Comparison of ENCODE assay signal across 8 mouse cellular contexts in genomic region chr8:73353794-73354179, GRCm38 (mm10). TPM values are rescaled to one million over a fixed set of nuclear protein-coding genes. Genes with fewer than 3 reads are reported as not detected.
A peak's percentile ranks its signal among the peaks of the same experiment; 100 is the strongest.
DNase-seq lines count a peak whose midpoint lies in the region; ATAC-seq and TF ChIP-seq lines count a peak whose summit lies in the region.

No protein-coding gene starts in this region.

- no peak for DNase-seq in heart, embryonic 10.5 days (ENCODE audit: low spot score)
- DNase-seq in heart, postnatal 36 days = no peak
- DNase-seq in heart, postnatal 0 days (ENCODE audit: low spot score) = no peak
- DNase-seq in frontal cortex, postnatal 14 days (ENCODE audit: low spot score in 2 of 2) = no peak
- no peak for DNase-seq in right cerebral cortex, postnatal 14 days

- H3K36me3 ChIP-seq in heart, embryonic 10.5 days = no peaks in the 10 kb centered on the region
- H3K36me3 ChIP-seq in ES-Bruce4 (ENCODE audit: control insufficient read depth, insufficient read depth, low read length, poor library complexity, severe bottlenecking) = no peaks in the 10 kb centered on the region
- no peaks in the 10 kb centered on the region for H3K36me3 ChIP-seq in heart, postnatal 0 days (replicated peaks; ENCODE audit: control insufficient read depth, insufficient read depth, low read length)
- H3K36me3 ChIP-seq in liver, embryonic 16.5 days (ENCODE audit: control insufficient read depth, insufficient read depth) = no peaks in the 10 kb centered on the region

- H3K9ac ChIP-seq in ES-Bruce4 (ENCODE audit: low read depth, poor library complexity, severe bottlenecking) = peak overlapping the region; percentile 62
- peak overlapping the region; percentile 27 for H3K9ac ChIP-seq in heart, postnatal 0 days (replicated peaks; ENCODE audit: low read depth, low read length)
- H3K9ac ChIP-seq in liver, embryonic 16.5 days (ENCODE audit: low read depth, low read length) = no peak overlapping the region; the same call in 1 of the 2 replicates

- H3K27ac ChIP-seq in heart, embryonic 10.5 days = peak overlapping the region; percentile 96
- no peak overlapping the region for H3K27ac ChIP-seq in ES-Bruce4 (ENCODE audit: insufficient read depth, low read length)
- peak overlapping the region; percentile 62 for H3K27ac ChIP-seq in heart, postnatal 0 days (ENCODE audit: low read depth)
- no peak overlapping the region for H3K27ac ChIP-seq in liver, embryonic 16.5 days (ENCODE audit: low read length)

- intact Hi-C loops in heart, postnatal 36 days (cut with DNase I) = loop anchor here (2.0 to 10.0 kb wide), 3 partner anchors 121 to 629 kb away; partner anchors contain the start of gene Sin3b

- no peak for TF ChIP-seq EP300 in ES-Bruce4 (IDR thresholded peaks at IDR 0.05; ENCODE audit: insufficient read depth, low read depth, low read length)
- TF ChIP-seq EP300 in heart, postnatal 0 days (IDR thresholded peaks at IDR 0.05; ENCODE audit: low read depth) = no peak

- TF ChIP-seq CTCF in ES-Bruce4 (IDR thresholded peaks at IDR 0.05; ENCODE audit: low read depth, low read length) = no peak
- no peak for TF ChIP-seq CTCF in heart, postnatal 0 days (IDR thresholded peaks at IDR 0.05; ENCODE audit: low read depth)

- no peak for TF ChIP-seq POLR2A in ES-Bruce4 (IDR thresholded peaks at IDR 0.05; ENCODE audit: insufficient read depth, low read length)

- H3K4me3 ChIP-seq in heart, embryonic 10.5 days = peak overlapping the region; percentile 93
- peak overlapping the region; percentile 57 for H3K4me3 ChIP-seq in ES-Bruce4 (ENCODE audit: low read depth, low read length)
- peak overlapping the region; percentile 93 for H3K4me3 ChIP-seq in heart, postnatal 0 days (ENCODE audit: low read depth, low read length)
- H3K4me3 ChIP-seq in liver, embryonic 16.5 days (ENCODE audit: low read depth, low read length) = peak overlapping the region; percentile 69

- H3K27me3 ChIP-seq in heart, embryonic 10.5 days (ENCODE audit: insufficient read depth, poor library complexity, severe bottlenecking) = no peaks in the 10 kb centered on the region
- no peaks in the 10 kb centered on the region for H3K27me3 ChIP-seq in ES-Bruce4 (ENCODE audit: control insufficient read depth, insufficient read depth, low read length, poor library complexity, severe bottlenecking)
- H3K27me3 ChIP-seq in heart, postnatal 0 days (ENCODE audit: control insufficient read depth, insufficient read depth, low read length) = no peaks in the 10 kb centered on the region
- H3K27me3 ChIP-seq in liver, embryonic 16.5 days (ENCODE audit: control insufficient read depth, insufficient read depth, low read depth, low read length) = peaks cover 29% of the 10 kb centered on the region

- no peaks in the 10 kb centered on the region for H3K9me3 ChIP-seq in heart, embryonic 10.5 days
- H3K9me3 ChIP-seq in ES-Bruce4 (replicated peaks; ENCODE audit: control insufficient read depth, insufficient read depth, low read length, poor library complexity, severe bottlenecking) = no peaks in the 10 kb centered on the region
- no peaks in the 10 kb centered on the region for H3K9me3 ChIP-seq in heart, postnatal 0 days (replicated peaks; ENCODE audit: control insufficient read depth, low read length)
- H3K9me3 ChIP-seq in liver, embryonic 16.5 days (replicated peaks; ENCODE audit: control insufficient read depth, low read length) = no peaks in the 10 kb centered on the region

- H3K4me1 ChIP-seq in heart, embryonic 10.5 days = peaks cover 11% of the 10 kb centered on the region
- H3K4me1 ChIP-seq in ES-Bruce4 (ENCODE audit: control insufficient read depth, insufficient read depth, low read length) = no peaks in the 10 kb centered on the region
- peaks cover 23% of the 10 kb centered on the region for H3K4me1 ChIP-seq in heart, postnatal 0 days (ENCODE audit: control insufficient read depth, insufficient read depth)
- H3K4me1 ChIP-seq in liver, embryonic 16.5 days (ENCODE audit: control insufficient read depth, low read depth, low read length) = no peaks in the 10 kb centered on the region; the same call in 1 of the 2 replicates

- under 1% methylated on average over 16 of the region's 16 CpGs for WGBS in heart, embryonic 10.5 days
- 0% methylated on average over 16 of the region's 16 CpGs for WGBS in heart, postnatal 0 days
- 0% methylated on average over 16 of the region's 16 CpGs for WGBS in liver, embryonic 16.5 days (ENCODE audit: insufficient replicate concordance)

- ATAC-seq in heart, postnatal 0 days (ENCODE audit: insufficient read depth, low read depth) = peak; percentile 27
- ATAC-seq in liver, embryonic 16.5 days (ENCODE audit: low read depth) = peak; percentile 5; the same call in 1 of the 2 replicates
- ATAC-seq in erythroid progenitor cell, adult 5-6 weeks (replicated peaks; ENCODE audit: low FRiP score, poor library complexity, severe bottlenecking) = no peak

- peak overlapping the region; percentile 91 for H3K4me2 ChIP-seq in heart, postnatal 0 days (ENCODE audit: low read depth, low read length)
- peak overlapping the region; percentile 72 for H3K4me2 ChIP-seq in liver, embryonic 16.5 days (ENCODE audit: low read depth, low read length)

RNA-seq across cellular contexts. Expression of gene Large1, which starts 0.4 kb away (rescaled TPM):
- 6.1 and 7.5 TPM in 2 replicates for polyA plus RNA-seq in heart, embryonic 10.5 days (2016; fragmentation: Nextera tagmentation; extraction: Ambion mirVana)
- total RNA-seq in heart, postnatal 36 days (2021) = 10 to 100 TPM; 36.9 to 37.8 TPM
- 20.2 and 21.5 TPM in 2 replicates for polyA plus RNA-seq in ES-Bruce4 (2011; ENCODE audit: insufficient read depth, insufficient read length, low read depth, missing spikeins)
- total RNA-seq in heart, postnatal 0 days (2014; rRNA removed; ENCODE audit: low replicate concordance) = 39.4 and 41.0 TPM in 2 replicates
- polyA plus RNA-seq in heart, postnatal 0 days (2015; fragmentation: Nextera tagmentation; extraction: Ambion mirVana) = 5.9 and 6.0 TPM in 2 replicates
- polyA plus RNA-seq in liver, embryonic 16.5 days (2015; fragmentation: Nextera tagmentation; extraction: Ambion mirVana) = 0.67 and 1.1 TPM in 2 replicates
- 1.1 and 1.7 TPM in 2 replicates for total RNA-seq in erythroid progenitor cell, adult 5-6 weeks (2015; ENCODE audit: low replicate concordance)
- total RNA-seq in erythroid progenitor cell, adult 5-6 weeks (2017; ENCODE audit: low replicate concordance) = 0.39 TPM in 1 of 2 replicates, not detected in the other

Comparison
In these comparisons a context has a peak if more than half of its experiments do, and no peak if none do; other contexts are left out.
1. H3K27ac ChIP-seq: peak in heart, embryonic 10.5 days (single experiment) and heart, postnatal 0 days (single experiment); none in ES-Bruce4 (single experiment) and liver, embryonic 16.5 days (single experiment).
2. Peak in every context shown above with its lines, with median percentiles within 50 percentile points of each other: H3K4me3 ChIP-seq.